Mouse (Mus musculus) heart, postnatal 36 days (tissue): Measurements from ENCODE around the gene F930015N05Rik. TPM values are rescaled to one million over a fixed set of nuclear protein-coding genes. Genes with fewer than 3 reads are reported as not detected.
A peak's percentile ranks its signal among the peaks of the same experiment; 100 is the strongest.

Source experiments
- DNase-seq, 2 experiments: peaks; one replicate each; pipeline ENCODE4 v3.0.0; 2021 to 2022
- intact Hi-C: fragments of 180-260 bp; cut with DNase I; formaldehyde crosslinking; loops from one replicate; pipeline ENCODE4 v1.15.1; 2025
- total RNA-seq, 2 experiments: library from RNA; stranded (reverse); gene quantifications; 2 replicates each; pipeline ENCODE4 v1.2.3; 2021

The F930015N05Rik gene
- under 1 TPM in 1 of 2 experiments, not detected in 1; 0.35 TPM for total RNA-seq

GRCm38 (mm10) chr11:64436412-64436727, at the start of gene F930015N05Rik:
TSS of gene F930015N05Rik (minus strand) at chr11:64436653.
- no peak for DNase-seq
- intact Hi-C loops = no loop called here

GRCm38 (mm10) chr11:64481445-64481844, 45.0 kb upstream of the F930015N05Rik start:
- DNase-seq = no peak
- intact Hi-C loops = no loop called here

DNA sequence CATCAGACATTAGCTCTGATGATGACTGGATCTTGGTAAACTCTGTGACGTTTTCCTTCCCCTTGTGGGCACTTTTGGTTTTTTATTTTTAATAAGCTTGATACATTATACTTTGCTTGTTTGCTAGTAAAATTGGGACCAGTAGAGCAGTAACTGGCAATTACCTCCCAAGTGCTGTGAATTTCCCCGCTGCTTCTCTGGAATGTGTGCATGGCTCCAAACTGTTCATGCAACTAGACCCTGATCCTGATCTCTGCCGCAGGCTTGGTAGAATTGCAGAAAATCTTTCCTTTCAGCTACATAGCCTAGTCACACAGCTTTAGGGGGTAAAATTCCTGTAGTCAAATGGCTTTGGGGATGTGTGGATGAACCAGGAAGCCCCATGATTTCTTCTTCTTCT, 37.2 kb upstream of the F930015N05Rik start:
- no peak for DNase-seq
- intact Hi-C loops = no loop called here

- intact Hi-C loops = no loop called here
- no peak for DNase-seq
Observed at GRCm38 (mm10) chr11:64470689-64471088, 34.2 kb upstream of the F930015N05Rik start.

DNA sequence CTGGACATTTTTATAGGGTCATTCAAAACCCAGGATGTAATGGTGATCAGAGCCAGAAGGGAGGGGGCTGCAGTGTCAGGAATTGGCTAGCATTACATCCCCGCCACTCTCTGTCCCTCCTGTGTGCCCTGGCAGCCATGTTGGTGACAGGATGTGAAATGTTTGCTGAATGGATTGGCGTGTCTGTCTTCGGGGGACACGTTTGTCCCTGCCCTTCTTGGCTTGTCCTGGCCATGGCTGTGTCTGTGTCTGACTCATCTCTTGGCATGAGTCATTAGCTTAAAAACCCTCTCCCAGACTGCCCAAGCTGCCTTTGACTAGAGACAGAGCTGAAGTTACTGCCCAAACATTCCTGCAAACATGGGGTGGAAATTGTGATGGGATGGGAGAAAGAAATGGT, 32.3 kb upstream of the F930015N05Rik start:
- intact Hi-C loops = no loop called here
- no peak for DNase-seq

DNA sequence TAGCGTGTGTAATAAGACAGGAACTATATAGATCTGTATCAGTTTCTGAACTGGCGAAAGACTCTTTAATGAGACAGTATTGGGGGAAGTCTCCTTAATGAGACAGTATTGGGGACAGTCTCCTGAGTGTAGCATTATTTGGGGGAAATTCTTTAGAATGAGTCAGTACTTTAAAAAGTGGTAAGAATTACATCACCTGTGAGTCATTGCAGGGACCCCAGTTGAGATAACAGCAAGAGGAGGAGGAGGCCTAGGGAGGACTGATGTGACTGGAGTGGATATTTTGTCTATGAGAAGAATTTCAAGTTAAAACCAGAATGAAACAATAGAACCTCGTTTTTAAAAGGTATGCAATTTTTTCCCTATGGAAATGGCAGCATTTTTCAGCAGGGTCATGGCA, 25.3 kb upstream of the F930015N05Rik start:
- DNase-seq = no peak
- intact Hi-C loops = no loop called here

- no peak for DNase-seq
- intact Hi-C loops = loop anchor here (10.0 kb wide), 1 partner anchor 364 kb away; no protein-coding TSS in a partner anchor
Observed at GRCm38 (mm10) chr11:64448586-64449315, 12.3 kb upstream of the F930015N05Rik start.

DNA sequence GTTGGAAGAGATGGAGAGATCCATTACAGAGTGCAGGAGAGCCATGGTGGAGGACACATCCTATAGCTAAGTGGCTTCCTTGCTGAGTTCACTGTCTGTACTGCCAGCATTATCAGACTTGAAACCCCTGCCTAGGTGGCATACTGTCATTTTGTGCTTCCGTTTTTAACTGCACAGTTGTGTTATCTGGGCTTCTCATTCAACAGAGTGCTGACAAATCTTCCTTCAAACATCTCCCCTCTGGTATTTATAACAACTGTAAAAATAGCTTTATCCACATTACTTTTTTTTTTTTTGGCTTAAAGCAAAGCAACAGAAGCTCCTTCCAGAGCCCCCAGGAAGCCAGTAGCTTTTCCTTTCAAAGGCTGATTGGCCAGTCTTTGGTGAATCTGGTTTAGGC, 8.8 kb upstream of the F930015N05Rik start:
- DNase-seq = no peak
- intact Hi-C loops = loop anchor here (10.0 kb wide), 1 partner anchor 360 kb away; no protein-coding TSS in a partner anchor

DNA sequence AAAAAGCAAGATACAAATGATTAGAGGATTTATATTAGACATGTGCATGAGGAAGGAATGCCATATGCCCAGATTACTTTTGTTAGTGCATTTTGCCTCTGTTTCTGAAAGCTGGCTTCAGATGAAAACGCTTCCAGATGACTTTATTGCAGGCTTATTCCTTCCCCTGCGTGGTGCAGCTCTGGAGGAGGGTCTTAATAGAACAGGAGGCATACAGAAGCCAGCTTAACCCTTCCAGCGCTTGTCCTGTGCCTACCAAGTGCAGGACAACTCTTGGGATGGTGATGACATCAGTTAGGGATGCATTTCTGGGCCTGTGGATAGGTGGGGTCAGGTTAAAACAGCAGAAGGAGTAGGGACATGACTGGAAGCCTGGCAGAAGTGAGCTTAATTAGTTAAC, 6.2 kb upstream of the F930015N05Rik start:
- intact Hi-C loops = loop anchor here (1.0 to 10.0 kb wide), 4 partner anchors 358 to 1040 kb away; no protein-coding TSS in a partner anchor
- DNase-seq = no peak

DNA sequence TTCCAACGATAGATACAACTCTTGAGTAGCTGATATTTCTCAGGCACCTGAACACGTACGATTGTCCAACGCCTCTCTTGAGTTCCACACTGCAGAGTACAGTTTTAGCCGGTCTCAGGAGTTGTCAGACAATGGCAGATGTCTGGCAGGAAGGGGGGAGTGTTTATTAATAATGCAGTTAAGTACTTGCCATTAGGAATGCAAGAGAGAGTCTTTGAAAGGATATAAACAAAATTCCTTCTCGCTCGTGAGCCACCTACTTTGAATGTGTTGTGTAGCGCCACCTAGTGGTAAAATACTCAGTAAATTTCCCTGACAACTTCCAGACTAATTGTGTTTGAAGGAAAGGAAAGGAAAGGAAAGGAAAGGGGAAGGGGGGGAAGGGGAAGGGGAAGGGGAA, 5.7 kb upstream of the F930015N05Rik start:
- intact Hi-C loops = loop anchor here (1.0 to 10.0 kb wide), 4 partner anchors 357 to 1040 kb away; no protein-coding TSS in a partner anchor
- peak in 1 of 2 experiments; percentile 13 for DNase-seq

DNA sequence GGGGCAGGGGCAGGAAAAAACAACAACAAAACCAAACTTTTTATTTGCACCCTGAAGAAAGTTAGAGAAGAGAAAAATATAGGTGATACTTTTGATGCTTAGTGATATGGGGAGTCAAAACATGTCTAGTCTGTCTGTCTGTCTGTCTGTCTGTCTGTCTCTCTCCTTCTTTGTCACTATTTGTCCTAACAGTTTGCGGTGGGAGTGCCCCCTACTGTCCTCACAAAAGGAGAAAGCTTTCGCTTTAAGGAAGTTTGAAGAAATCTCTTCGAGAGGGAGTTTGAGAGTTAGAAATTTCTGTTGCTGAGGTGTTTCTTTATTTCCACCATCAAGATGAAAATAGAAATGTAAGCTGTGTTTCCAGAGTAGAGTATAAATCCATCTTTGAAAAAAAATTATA, 2.5 kb upstream of the F930015N05Rik start:
- DNase-seq = no peak
- intact Hi-C loops = no loop called here

DNA sequence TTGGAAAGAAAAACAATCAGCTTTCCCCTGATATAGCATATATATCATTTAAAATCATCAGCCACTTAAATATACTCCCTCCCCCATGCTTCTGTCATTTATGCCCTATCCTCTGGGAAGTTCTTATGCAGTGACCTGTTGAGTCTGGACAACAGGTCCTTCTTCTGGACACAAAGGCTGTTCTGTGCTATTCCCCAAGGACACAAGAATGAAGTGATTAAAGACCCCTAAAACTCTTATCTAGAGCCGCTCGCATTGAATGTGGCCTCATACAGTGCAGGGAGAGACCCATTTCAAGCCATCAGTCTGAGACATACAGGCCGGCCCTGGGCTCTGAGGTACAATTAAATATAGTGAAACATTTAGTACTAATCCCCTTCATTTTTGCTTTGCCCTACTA, 1.3 kb upstream of the F930015N05Rik start:
- intact Hi-C loops = no loop called here
- no peak for DNase-seq

DNA sequence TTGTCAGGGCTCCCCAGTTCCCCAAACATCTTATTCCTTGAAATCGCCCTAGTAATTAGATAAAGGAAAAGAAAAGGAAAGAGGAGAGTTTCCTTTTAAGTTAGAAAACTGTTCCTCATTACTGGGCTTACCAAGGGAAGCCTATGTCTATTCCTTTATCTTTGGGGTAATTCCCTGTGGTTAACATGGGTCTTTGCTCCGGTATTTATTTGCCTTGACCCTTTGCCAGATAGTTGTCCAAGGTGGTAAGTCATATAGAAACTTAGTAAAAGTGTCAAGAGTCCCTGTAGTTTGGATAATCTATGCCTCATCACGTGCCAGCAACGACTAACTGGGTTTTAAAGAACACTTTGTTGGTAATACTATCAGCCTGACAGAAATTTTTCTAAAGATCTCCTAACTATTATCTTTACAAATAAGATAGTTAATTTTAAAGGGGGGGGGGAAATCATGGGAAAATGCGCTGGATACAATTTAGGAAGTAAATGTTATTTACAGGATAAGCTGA, 392 bp upstream of the F930015N05Rik start:
- DNase-seq = no peak
- intact Hi-C loops = no loop called here

DNA sequence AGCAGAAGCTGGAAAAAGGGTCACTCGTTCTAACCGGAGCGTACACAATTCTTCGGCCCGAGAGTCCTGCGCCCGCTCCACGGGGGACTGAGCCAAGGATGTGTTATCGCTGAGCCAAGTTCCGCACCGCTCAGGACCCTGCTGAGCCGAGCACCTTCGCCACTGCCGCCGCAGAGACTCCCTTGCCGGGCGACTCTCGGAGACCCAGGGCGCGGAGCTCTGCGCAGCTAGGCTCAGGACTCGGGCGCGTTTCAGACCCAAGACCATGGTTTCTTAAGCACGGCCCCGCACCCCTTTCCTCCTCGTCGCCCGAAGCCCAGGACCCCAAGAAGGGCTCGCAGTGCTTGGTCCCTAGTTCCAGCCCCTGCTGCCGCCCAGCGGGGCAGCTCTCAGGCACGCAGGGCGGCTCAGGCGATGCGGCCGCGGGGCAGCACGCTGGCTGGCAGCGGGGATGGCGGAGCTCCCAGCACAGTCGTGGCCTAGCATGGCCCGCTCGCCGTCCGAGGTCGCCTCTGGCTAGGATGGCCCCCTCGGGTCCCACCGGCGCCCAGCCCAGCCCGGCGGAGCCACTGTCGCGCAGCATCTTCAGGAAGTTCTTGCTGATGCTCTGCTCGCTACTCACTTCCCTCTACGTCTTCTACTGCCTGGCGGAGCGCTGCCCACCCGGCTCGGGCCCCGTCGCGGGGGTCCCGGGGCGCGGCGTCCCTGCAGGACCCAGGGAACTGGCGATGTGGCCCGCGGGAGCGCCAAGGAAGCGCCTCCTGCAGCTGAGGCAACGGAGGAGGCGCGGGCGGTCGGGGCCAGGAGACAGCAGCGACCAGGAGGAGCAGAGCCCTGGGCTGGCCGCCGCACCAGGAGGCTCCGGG, 674 bp downstream of the F930015N05Rik start:
- DNase-seq = peak; percentile 23 to 49
- intact Hi-C loops = no loop called here

DNA sequence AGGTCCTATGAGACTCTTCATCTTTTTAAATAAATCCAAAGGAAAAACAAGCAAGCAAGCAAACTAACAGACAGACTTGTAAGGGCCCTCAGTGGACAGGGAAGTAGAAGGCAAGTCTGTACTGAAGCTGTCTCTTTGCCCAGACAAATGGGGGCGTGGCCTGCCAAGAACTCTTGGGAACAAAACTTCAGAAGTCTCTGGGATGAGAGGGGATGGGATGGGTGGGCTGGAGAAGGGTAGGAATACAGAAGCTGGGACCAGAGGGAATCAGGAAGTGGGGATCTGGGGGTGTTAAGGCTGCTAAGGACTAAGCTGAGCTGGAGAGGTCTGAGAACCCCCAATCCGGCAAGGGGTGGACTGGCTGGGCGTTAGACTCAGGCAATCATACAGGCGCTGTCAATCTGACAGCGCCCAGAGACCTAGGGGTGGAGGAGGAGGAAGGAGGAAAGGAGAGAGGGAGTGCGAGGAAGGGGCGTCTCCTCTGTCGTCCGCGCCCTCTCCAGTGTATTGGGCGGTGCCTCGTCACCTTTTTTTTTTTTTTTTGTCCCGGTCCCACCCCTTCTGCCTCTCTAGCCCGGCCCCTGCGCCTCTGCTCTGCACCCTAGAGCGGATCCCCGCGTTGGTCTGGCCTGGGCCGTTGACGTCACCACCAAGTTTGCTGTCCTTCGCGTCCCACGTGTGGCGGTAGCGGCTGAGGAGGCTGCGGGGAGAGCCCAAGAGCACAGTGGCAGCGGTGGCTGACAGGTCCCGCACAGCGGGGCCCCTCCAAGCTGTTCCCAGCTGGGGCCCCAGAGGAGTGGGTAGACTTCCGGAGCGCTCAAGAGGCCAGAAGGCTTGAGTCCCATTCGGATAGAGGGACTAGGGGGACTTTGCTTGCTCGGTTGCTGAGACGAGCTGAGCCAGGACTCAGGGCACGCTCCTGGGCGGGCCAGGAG, 1.6 kb downstream of the F930015N05Rik start, which contains the start of gene Hs3st3a1:
TSS of gene Hs3st3a1 (plus strand) at position 722 of the 935 bp plus-strand sequence.
- peak; percentile 58 to 75 for DNase-seq
- intact Hi-C loops = no loop called here

GRCm38 (mm10) chr11:64418969-64419368, 17.5 kb downstream of the F930015N05Rik start:
- intact Hi-C loops = no loop called here
- DNase-seq = no peak

- no peak for DNase-seq
- intact Hi-C loops = no loop called here
Observed at GRCm38 (mm10) chr11:64400534-64401093, 35.8 kb downstream of the F930015N05Rik start.

- intact Hi-C loops = no loop called here
Observed at GRCm38 (mm10) chr11:64397612-64398011, 38.8 kb downstream of the F930015N05Rik start.

GRCm38 (mm10) chr11:64396949-64397348, 39.5 kb downstream of the F930015N05Rik start:
- intact Hi-C loops = no loop called here
- DNase-seq = no peak

More at GRCm38 (mm10) chr11:64397612-64398011, 38.8 kb downstream of the F930015N05Rik start:
- DNase-seq = no peak
